Mouse (Mus musculus): ENCODE results near the gene Entpd4b.
"Not testable (repeated sequence)": the region's sequence is repeated elsewhere in the genome, so short reads cannot be mapped to it uniquely, and the experiment has no call there.

Entpd4b gene

GRCm38 (mm10) chr14:69555110-69555831 is at the start of gene Entpd4b:
TSS of gene Entpd4b (plus strand) at chr14:69555424.
- not testable (repeated sequence) for DNase-seq (ENCODE audit: low read depth)

GRCm38 (mm10) chr14:69507000-69507399 is 48.2 kb upstream of the Entpd4b start:
- DNase-seq (ENCODE audit: low read depth): not testable (repeated sequence)

- DNase-seq (ENCODE audit: low read depth): not testable (repeated sequence)
Measured at GRCm38 (mm10) chr14:69512449-69512848, 42.8 kb upstream of the Entpd4b start, which contains the start of gene Gm27179. TSS of gene Gm27179 (minus strand) at chr14:69512549.

GRCm38 (mm10) chr14:69520810-69521209 is 34.4 kb upstream of the Entpd4b start:
- not testable (repeated sequence) for DNase-seq (ENCODE audit: low read depth)

- DNase-seq (ENCODE audit: low read depth): not testable (repeated sequence)
Measured at GRCm38 (mm10) chr14:69523001-69523400, 32.2 kb upstream of the Entpd4b start.

- DNase-seq (ENCODE audit: low read depth): not testable (repeated sequence)
Measured at GRCm38 (mm10) chr14:69526202-69526601, 29.0 kb upstream of the Entpd4b start.

GRCm38 (mm10) chr14:69536539-69536938 is 18.7 kb upstream of the Entpd4b start:
- DNase-seq (ENCODE audit: low read depth): not testable (repeated sequence)

GRCm38 (mm10) chr14:69540113-69540512 is 15.1 kb upstream of the Entpd4b start:
- DNase-seq (ENCODE audit: low read depth): not testable (repeated sequence)

- not testable (repeated sequence) for DNase-seq (ENCODE audit: low read depth)
Measured at GRCm38 (mm10) chr14:69542695-69543094, 12.5 kb upstream of the Entpd4b start.

- DNase-seq (ENCODE audit: low read depth): not testable (repeated sequence)
Measured at GRCm38 (mm10) chr14:69544033-69544432, 11.2 kb upstream of the Entpd4b start.

GRCm38 (mm10) chr14:69545052-69545451 is 10.2 kb upstream of the Entpd4b start:
- DNase-seq (ENCODE audit: low read depth): not testable (repeated sequence)

GRCm38 (mm10) chr14:69547310-69547709 is 7.9 kb upstream of the Entpd4b start:
- DNase-seq (ENCODE audit: low read depth): not testable (repeated sequence)

GRCm38 (mm10) chr14:69556820-69557219 is 1.6 kb downstream of the Entpd4b start:
- DNase-seq (ENCODE audit: low read depth): not testable (repeated sequence)

GRCm38 (mm10) chr14:69557550-69557949 is 2.3 kb downstream of the Entpd4b start:
- not testable (repeated sequence) for DNase-seq (ENCODE audit: low read depth)
